38 mouse cellular contexts compared by ENCODE assay signal in the genomic region with DNA sequence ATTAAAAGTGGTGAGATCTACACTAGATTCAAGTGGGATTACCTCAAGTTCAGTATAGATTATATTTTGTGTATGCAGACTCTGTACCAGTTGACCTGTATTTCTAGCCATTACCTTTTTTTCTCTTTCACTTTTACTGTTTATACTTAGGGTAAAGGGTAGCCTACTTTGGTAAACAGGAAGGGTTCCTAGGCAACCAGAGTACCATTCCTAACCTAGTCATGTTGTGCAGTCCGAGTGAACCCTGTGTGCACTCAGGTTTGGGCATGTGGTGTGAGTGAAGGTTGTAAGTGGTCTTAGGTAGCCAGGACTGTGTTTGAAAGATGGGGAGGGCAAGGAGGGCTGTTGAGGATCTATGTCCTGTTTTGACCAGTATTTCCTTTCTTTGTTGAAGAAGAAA. TPM values are rescaled to one million over a fixed set of nuclear protein-coding genes. Genes with fewer than 3 reads are reported as not detected.
DNase-seq lines count a peak whose midpoint lies in the region; ATAC-seq and TF ChIP-seq lines count a peak whose summit lies in the region.
"Had no signal": no experiment of that assay in that cellular context is flagged by ENCODE, and none has a peak within 500 bp of the region (broad histone marks: within the 10 kb centered on the region; RNA-seq: fewer than 3 reads in every experiment).

No protein-coding gene starts in this region.

- no peak overlapping the region for H3K27ac ChIP-seq in liver, embryonic 15.5 days (replicated peaks)
- no peak overlapping the region for H3K27ac ChIP-seq in stomach, postnatal 0 days (replicated peaks)
- no peak overlapping the region for H3K27ac ChIP-seq in left cerebral cortex, adult 2 months
- H3K27ac ChIP-seq: forebrain, embryonic 13.5 days; kidney, postnatal 0 days; lung, embryonic 15.5 days; midbrain, embryonic 10.5 days; neural tube, embryonic 13.5 days had no signal

- intact Hi-C loops in left cerebral cortex, adult 2 months (cut with DNase I): no loop called here
- intact Hi-C loops in left cerebral cortex, postnatal 10 days (cut with DNase I): no loop called here

- no peak for TF ChIP-seq EP300 in stomach, postnatal 0 days (optimal IDR thresholded peaks at IDR 0.05)

- H3K9ac ChIP-seq in liver, embryonic 15.5 days: no peak overlapping the region
- no peak overlapping the region for H3K9ac ChIP-seq in stomach, postnatal 0 days (ENCODE audit: low read length)
- H3K9ac ChIP-seq: forebrain, embryonic 13.5 days; lung, embryonic 15.5 days; neural tube, embryonic 13.5 days had no signal

- H3K4me3 ChIP-seq in liver, embryonic 15.5 days (replicated peaks): no peak overlapping the region
- H3K4me3 ChIP-seq in stomach, postnatal 0 days (ENCODE audit: low read depth, low read length): no peak overlapping the region
- no peak overlapping the region for H3K4me3 ChIP-seq in left cerebral cortex, adult 2 months
- H3K4me3 ChIP-seq: forebrain, embryonic 13.5 days; lung, embryonic 15.5 days; midbrain, embryonic 10.5 days; myocyte; neural tube, embryonic 13.5 days had no signal

- TF ChIP-seq CTCF in stomach, postnatal 0 days (IDR thresholded peaks at IDR 0.05; ENCODE audit: low read depth): no peak
- no peak for TF ChIP-seq CTCF in left cerebral cortex, adult 2 months (IDR thresholded peaks at IDR 0.05)

- no peaks in the 10 kb centered on the region for H3K27me3 ChIP-seq in liver, embryonic 15.5 days
- no peaks in the 10 kb centered on the region for H3K27me3 ChIP-seq in stomach, postnatal 0 days (ENCODE audit: control insufficient read depth, insufficient read depth, low read length)
- H3K27me3 ChIP-seq: forebrain, embryonic 13.5 days; lung, embryonic 15.5 days; neural tube, embryonic 13.5 days had no signal

- no peaks in the 10 kb centered on the region for H3K9me3 ChIP-seq in liver, embryonic 15.5 days (replicated peaks)
- H3K9me3 ChIP-seq in stomach, postnatal 0 days (ENCODE audit: control insufficient read depth, low read length): no peaks in the 10 kb centered on the region
- H3K9me3 ChIP-seq: forebrain, embryonic 13.5 days; lung, embryonic 15.5 days; midbrain, embryonic 10.5 days; neural tube, embryonic 13.5 days had no signal

- DNase-seq in CD4-positive, CD25-positive, alpha-beta regulatory T cell, adult 2 months (ENCODE audit: low read depth, low spot score): peak; percentile 65
- no peak for DNase-seq in stomach, postnatal 0 days (ENCODE audit: low spot score)
- no peak for DNase-seq in left cerebral cortex, adult 2 months (ENCODE audit: extremely low spot score in 1 of 2, low spot score in 2 of 2)
- no peak for DNase-seq in cerebellum, adult 9-10 months
- DNase-seq in left cerebral cortex, postnatal 10 days (ENCODE audit: extremely low spot score in 1 of 2, low spot score in 2 of 2): no peak
- DNase-seq: adrenal gland, postnatal 36 days; cerebellum, adult 2 months; cerebellum, postnatal 25 days; gastrocnemius, postnatal 10 days; heart, postnatal 14 days; kidney, adult 8-10 months; layer of hippocampus, adult 9-11 months; left cerebral cortex, postnatal 4 days; retina, postnatal 1 day; right cerebral cortex, postnatal 25 days; thymus, adult 18-20 months; thymus, postnatal 25 days had no signal

- peak; percentile 10 to 17; a peak in 1 of 4 replicates for ATAC-seq in hematopoietic stem cell, adult 5-6 weeks (replicated peaks in 1 of 2; ENCODE audit: insufficient read depth in 1 of 2, low FRiP score in 2 of 2, low TSS enrichment in 1 of 2, low read depth in 1 of 2, poor library complexity in 2 of 2, severe bottlenecking in 2 of 2)
- ATAC-seq in liver, embryonic 15.5 days (ENCODE audit: insufficient read depth): peak; percentile 67
- 0 out of 2 replicates have a peak, but pooled peaks have one; percentile 40 for ATAC-seq in stomach, postnatal 0 days (ENCODE audit: low FRiP score, low TSS enrichment)
- ATAC-seq: forebrain, embryonic 13.5 days; hindbrain, embryonic 16.5 days; intestine, embryonic 16.5 days had no signal

- no peak overlapping the region for H3K4me2 ChIP-seq in liver, embryonic 15.5 days
- no peak overlapping the region for H3K4me2 ChIP-seq in stomach, postnatal 0 days (replicated peaks; ENCODE audit: low read depth)
- H3K4me2 ChIP-seq: forebrain, embryonic 13.5 days; lung, embryonic 15.5 days; neural tube, embryonic 13.5 days had no signal

- H3K36me3 ChIP-seq in liver, embryonic 15.5 days (replicated peaks): 0 out of 2 replicates have a peak, but pooled peaks cover 3% of the 10 kb centered on the region
- peaks cover 3% of the 10 kb centered on the region; the same call in 1 of the 2 replicates for H3K36me3 ChIP-seq in stomach, postnatal 0 days (ENCODE audit: control insufficient read depth, insufficient read depth, low read length)

- 10% methylated on average over 1 of the region's 1 CpGs for WGBS in liver, embryonic 15.5 days (ENCODE audit: insufficient replicate concordance)
- 38% methylated on average over 1 of the region's 1 CpGs for WGBS in stomach, postnatal 0 days

- peaks cover 1% of the 10 kb centered on the region; the same call in 1 of the 2 replicates for H3K4me1 ChIP-seq in liver, embryonic 15.5 days (replicated peaks)
- H3K4me1 ChIP-seq in stomach, postnatal 0 days (replicated peaks; ENCODE audit: control insufficient read depth, insufficient read depth): no peaks in the 10 kb centered on the region
- H3K4me1 ChIP-seq: forebrain, embryonic 13.5 days; lung, embryonic 15.5 days; midbrain, embryonic 10.5 days; neural tube, embryonic 13.5 days had no signal

RNA-seq across cellular contexts. Expression of gene Cd320, which starts 8.4 kb away (rescaled TPM):
- 11.3 and 22.1 TPM in 2 replicates for total RNA-seq in hematopoietic stem cell, adult 5-6 weeks (2017)
- 14.4 and 14.7 TPM in 2 replicates for polyA plus RNA-seq in liver, embryonic 15.5 days (2015; fragmentation: Nextera tagmentation; extraction: Ambion mirVana)
- 32.7 and 38.2 TPM in 2 replicates for polyA plus RNA-seq in stomach, postnatal 0 days (2015; fragmentation: Nextera tagmentation; extraction: Ambion mirVana)
- 10 to 100 TPM; 19.8 to 26.8 TPM for total RNA-seq in left cerebral cortex, adult 2 months (2021)
- total RNA-seq in left cerebral cortex, postnatal 10 days (2021): 10 to 100 TPM; 24.1 to 26.4 TPM

RNA-seq across cellular contexts. Expression of gene Gm7029, which starts 22.3 kb away (rescaled TPM):
- total RNA-seq in hematopoietic stem cell, adult 5-6 weeks (2017): not detected in 2 replicates
- not detected in 2 replicates for polyA plus RNA-seq in liver, embryonic 15.5 days (2015; fragmentation: Nextera tagmentation; extraction: Ambion mirVana)
- polyA plus RNA-seq in stomach, postnatal 0 days (2015; fragmentation: Nextera tagmentation; extraction: Ambion mirVana): not detected in 2 replicates
- total RNA-seq in left cerebral cortex, adult 2 months (2021): not detected
- not detected for total RNA-seq in left cerebral cortex, postnatal 10 days (2021)
- total RNA-seq: adrenal gland, adult 18-20 months; adrenal gland, postnatal 36 days; gastrocnemius, postnatal 10 days; granulocyte monocyte progenitor cell, adult 5-6 weeks; heart, postnatal 14 days; left cerebral cortex, postnatal 4 days; megakaryocyte progenitor cell, adult 5-6 weeks; midbrain, postnatal 0 days had no signal
- polyA plus RNA-seq: brain, embryonic 14.5 days; C2C12; cerebellum, adult 2 months; embryonic facial prominence, embryonic 11.5 days; forebrain, embryonic 13.5 days; heart, embryonic 14.5 days; hindbrain, embryonic 11.5 days; hindbrain, embryonic 16.5 days; intestine, embryonic 16.5 days; kidney, postnatal 0 days; limb, embryonic 14.5 days; lung, embryonic 15.5 days; midbrain, embryonic 10.5 days; midbrain, postnatal 0 days; myocyte; neural tube, embryonic 13.5 days; stomach, embryonic 16.5 days had no signal

RNA-seq across cellular contexts. Expression of gene Ndufa7, which starts 27.0 kb away (rescaled TPM):
- 123 and 126 TPM in 2 replicates for total RNA-seq in hematopoietic stem cell, adult 5-6 weeks (2017)
- polyA plus RNA-seq in liver, embryonic 15.5 days (2015; fragmentation: Nextera tagmentation; extraction: Ambion mirVana): 240 and 251 TPM in 2 replicates
- polyA plus RNA-seq in stomach, postnatal 0 days (2015; fragmentation: Nextera tagmentation; extraction: Ambion mirVana): 497 TPM in 2 replicates
- 100 to 1,000 TPM; 190 to 211 TPM for total RNA-seq in left cerebral cortex, adult 2 months (2021)
- 100 to 1,000 TPM; 225 to 228 TPM for total RNA-seq in left cerebral cortex, postnatal 10 days (2021)

RNA-seq across cellular contexts. Expression of gene Rps28, which starts 27.0 kb away (rescaled TPM):
- 2,029 and 3,129 TPM in 2 replicates for total RNA-seq in hematopoietic stem cell, adult 5-6 weeks (2017)
- polyA plus RNA-seq in liver, embryonic 15.5 days (2015; fragmentation: Nextera tagmentation; extraction: Ambion mirVana): 356 and 444 TPM in 2 replicates
- 1,008 and 1,055 TPM in 2 replicates for polyA plus RNA-seq in stomach, postnatal 0 days (2015; fragmentation: Nextera tagmentation; extraction: Ambion mirVana)
- 100 to 1,000 TPM; 600 to 661 TPM for total RNA-seq in left cerebral cortex, adult 2 months (2021)
- total RNA-seq in left cerebral cortex, postnatal 10 days (2021): 100 to 1,000 TPM; 861 to 875 TPM

RNA-seq across cellular contexts. Expression of gene Kifc1, which starts 39.1 kb away (rescaled TPM):
- total RNA-seq in hematopoietic stem cell, adult 5-6 weeks (2017): 24.7 and 37.6 TPM in 2 replicates
- 7.5 and 8.3 TPM in 2 replicates for polyA plus RNA-seq in liver, embryonic 15.5 days (2015; fragmentation: Nextera tagmentation; extraction: Ambion mirVana)
- 1.3 and 1.7 TPM in 2 replicates for polyA plus RNA-seq in stomach, postnatal 0 days (2015; fragmentation: Nextera tagmentation; extraction: Ambion mirVana)
- 1 to 10 TPM; 2.2 to 3.1 TPM for total RNA-seq in left cerebral cortex, adult 2 months (2021)
- 1 to 10 TPM; 3.9 to 7.1 TPM for total RNA-seq in left cerebral cortex, postnatal 10 days (2021)

Comparison
In these comparisons a context has a peak if more than half of its experiments do, and no peak if none do; other contexts are left out.
1. ATAC-seq: peak in every context shown above with its lines; median percentile 67 in liver, embryonic 15.5 days; 40 in stomach, postnatal 0 days; 14 in hematopoietic stem cell, adult 5-6 weeks.